Mouse (Mus musculus): ENCODE measurements around the gene Lin28b. TPM values are rescaled to one million over a fixed set of nuclear protein-coding genes. Genes with fewer than 3 reads are reported as not detected.

The Lin28b gene
- polyA plus RNA-seq, 1 experiment from 2014 or later, result 0.07 TPM

GRCm38 (mm10) chr10:45339106-45339505 is 147.1 kb downstream of the Lin28b start:
- ATAC-seq (ENCODE audit: low FRiP score, low TSS enrichment) (no peak), DNase-seq (ENCODE audit: low spot score) (no peak)
- Histone ChIP-seq H3K27me3 (ENCODE audit: control insufficient read depth, insufficient read depth, low read length) (peaks cover 12% of the 10 kb centered on the region; the same call in 1 of the 2 replicates), H3K4me2 (replicated peaks; ENCODE audit: low read depth) (no peak overlapping the region), H3K4me3 (ENCODE audit: low read depth, low read length) (no peak overlapping the region), H3K9ac (ENCODE audit: low read length) (no peak overlapping the region), H3K9me3 (ENCODE audit: control insufficient read depth, low read length) (no peaks in the 10 kb centered on the region), H3K36me3 (ENCODE audit: control insufficient read depth, insufficient read depth, low read length) (no peaks in the 10 kb centered on the region), H3K27ac (replicated peaks) (no peak overlapping the region), H3K4me1 (replicated peaks; ENCODE audit: control insufficient read depth, insufficient read depth) (no peaks in the 10 kb centered on the region)
- TF ChIP-seq EP300 (optimal IDR thresholded peaks at IDR 0.05) (no peak), CTCF (IDR thresholded peaks at IDR 0.05; ENCODE audit: low read depth) (no peak)
- 79% methylated on average over 7 of the region's 7 CpGs for WGBS

DNA sequence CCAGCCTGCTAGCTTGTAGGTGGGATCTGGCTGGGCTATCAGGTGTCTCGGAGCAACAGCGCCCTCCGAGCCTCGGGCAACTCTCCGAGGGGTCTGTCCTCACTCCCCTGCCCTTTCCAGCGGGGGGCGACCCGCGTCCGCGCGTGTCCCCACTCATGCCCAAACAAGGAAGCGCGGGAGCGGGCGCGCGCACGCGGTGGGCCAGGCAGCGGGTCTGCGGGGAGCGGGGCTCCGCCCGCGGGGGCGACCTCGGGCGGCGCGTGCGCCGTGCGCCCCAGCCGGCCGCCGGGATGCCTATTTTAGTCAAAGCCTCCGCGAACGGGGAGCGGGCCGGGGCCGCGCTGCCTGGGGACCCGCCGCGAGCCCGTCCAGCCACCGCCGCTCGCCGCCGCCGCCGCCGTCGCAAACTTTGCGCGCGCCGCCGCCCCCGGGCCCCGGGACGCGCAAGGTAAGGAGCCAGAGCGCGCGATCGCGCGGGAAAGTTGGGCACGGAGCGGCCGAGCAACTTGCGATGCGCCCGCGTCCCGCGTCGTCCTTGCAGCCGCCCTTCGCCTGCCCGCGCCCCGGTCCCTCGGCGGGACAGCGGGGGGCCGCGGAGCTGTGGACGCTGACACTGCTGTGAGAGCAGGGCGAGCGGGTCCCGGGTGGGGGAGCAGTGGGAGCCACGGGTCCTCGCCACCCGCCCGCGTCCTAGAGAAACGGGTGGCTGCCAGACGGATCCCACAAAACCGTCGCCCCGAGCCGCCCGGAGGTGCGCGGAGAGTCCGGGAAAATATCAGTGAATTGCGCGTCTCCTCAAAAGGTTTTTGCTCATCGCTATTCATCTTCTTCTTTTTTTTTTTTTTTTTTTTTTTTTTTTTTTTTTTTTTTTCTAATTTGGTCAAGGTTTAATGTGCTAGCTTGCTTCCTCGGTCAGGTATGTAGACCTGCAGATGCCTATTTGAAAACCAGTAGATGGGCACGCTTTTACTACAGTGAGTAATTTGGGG is 150.5 kb downstream of the Lin28b start, which contains the start of gene Bves:
Gene Bves, plus strand, starts transcription at position 339 of the 989 bp plus-strand sequence.
- Histone ChIP-seq H3K27ac (replicated peaks) (peak within 1 kb of the TSS; percentile 56; the same call in 1 of the 2 replicates), H3K36me3 (ENCODE audit: control insufficient read depth, insufficient read depth, low read length) (no peaks in the 10 kb centered on the region), H3K4me3 (ENCODE audit: low read depth, low read length) (peak within 1 kb of the TSS; percentile 59), H3K27me3 (ENCODE audit: control insufficient read depth, insufficient read depth, low read length) (peaks cover 12% of the 10 kb centered on the region; the same call in 1 of the 2 replicates), H3K4me2 (replicated peaks; ENCODE audit: low read depth) (peak within 1 kb of the TSS; percentile 70), H3K9ac (ENCODE audit: low read length) (peak within 1 kb of the TSS; percentile 65), H3K9me3 (ENCODE audit: control insufficient read depth, low read length) (no peaks in the 10 kb centered on the region), H3K4me1 (replicated peaks; ENCODE audit: control insufficient read depth, insufficient read depth) (no peaks in the 10 kb centered on the region)
- 1% methylated on average over 81 of the region's 116 CpGs for WGBS
- TF ChIP-seq EP300 (optimal IDR thresholded peaks at IDR 0.05), result no peak
- peak; percentile 20; the same call in 1 of the 2 replicates for TF ChIP-seq CTCF (IDR thresholded peaks at IDR 0.05; ENCODE audit: low read depth)
- ATAC-seq (ENCODE audit: low FRiP score, low TSS enrichment), result peak; percentile 65; the same call in 1 of the 2 replicates
- peak; percentile 36 for DNase-seq (ENCODE audit: low spot score)

GRCm38 (mm10) chr10:45334925-45335324 is 151.3 kb downstream of the Lin28b start:
- Histone ChIP-seq H3K9ac (ENCODE audit: low read length) (no peak overlapping the region), H3K36me3 (ENCODE audit: control insufficient read depth, insufficient read depth, low read length) (no peaks in the 10 kb centered on the region), H3K9me3 (ENCODE audit: control insufficient read depth, low read length) (no peaks in the 10 kb centered on the region), H3K27me3 (ENCODE audit: control insufficient read depth, insufficient read depth, low read length) (peaks cover 12% of the 10 kb centered on the region; the same call in 1 of the 2 replicates), H3K4me3 (ENCODE audit: low read depth, low read length) (peak overlapping the region; percentile 59), H3K4me2 (replicated peaks; ENCODE audit: low read depth) (peak overlapping the region; percentile 70), H3K4me1 (replicated peaks; ENCODE audit: control insufficient read depth, insufficient read depth) (no peaks in the 10 kb centered on the region), H3K27ac (replicated peaks) (no peak overlapping the region)
- ATAC-seq (ENCODE audit: low FRiP score, low TSS enrichment), result no peak
- TF ChIP-seq EP300 (optimal IDR thresholded peaks at IDR 0.05) (no peak), CTCF (IDR thresholded peaks at IDR 0.05; ENCODE audit: low read depth) (no peak)
- DNase-seq (ENCODE audit: low spot score), result no peak
- 32% methylated on average over 7 of the region's 7 CpGs for WGBS

- 66% methylated on average over 7 of the region's 7 CpGs for WGBS
- Histone ChIP-seq H3K4me2 (replicated peaks; ENCODE audit: low read depth) (no peak overlapping the region), H3K27me3 (ENCODE audit: control insufficient read depth, insufficient read depth, low read length) (no peaks in the 10 kb centered on the region), H3K27ac (replicated peaks) (no peak overlapping the region), H3K4me3 (ENCODE audit: low read depth, low read length) (no peak overlapping the region), H3K36me3 (ENCODE audit: control insufficient read depth, insufficient read depth, low read length) (no peaks in the 10 kb centered on the region), H3K9ac (ENCODE audit: low read length) (no peak overlapping the region), H3K9me3 (ENCODE audit: control insufficient read depth, low read length) (no peaks in the 10 kb centered on the region), H3K4me1 (replicated peaks; ENCODE audit: control insufficient read depth, insufficient read depth) (no peaks in the 10 kb centered on the region)
- no peak for DNase-seq (ENCODE audit: low spot score)
- no peak for ATAC-seq (ENCODE audit: low FRiP score, low TSS enrichment)
- TF ChIP-seq EP300 (optimal IDR thresholded peaks at IDR 0.05) (no peak), CTCF (IDR thresholded peaks at IDR 0.05; ENCODE audit: low read depth) (no peak)
These were observed 157.8 kb downstream of the Lin28b start for GRCm38 (mm10) chr10:45328196-45329000.

Other genes starting within 250 kb of the Lin28b start
- 5.3 TPM in 2 replicates for gene Bves, start 150.6 kb downstream of the Lin28b start, polyA plus RNA-seq (2015; fragmentation: Nextera tagmentation; extraction: Ambion mirVana)
- 13.6 and 13.7 TPM in 2 replicates for gene Hace1, start 91.4 kb upstream of the Lin28b start, polyA plus RNA-seq (2015; fragmentation: Nextera tagmentation; extraction: Ambion mirVana)

Measured in stomach, postnatal 0 days (tissue).